Mouse (Mus musculus) frontal cortex, postnatal 36 days (tissue): ENCODE data around the gene Shc3.
A peak's percentile ranks its signal among the peaks of the same experiment; 100 is the strongest.

Experiments
- DNase-seq, 2 experiments: peaks; one replicate each; pipeline ENCODE4 v3.0.0; 2022; ENCODE audit warnings: low spot score in 2 of 2

Gene Shc3

DNA sequence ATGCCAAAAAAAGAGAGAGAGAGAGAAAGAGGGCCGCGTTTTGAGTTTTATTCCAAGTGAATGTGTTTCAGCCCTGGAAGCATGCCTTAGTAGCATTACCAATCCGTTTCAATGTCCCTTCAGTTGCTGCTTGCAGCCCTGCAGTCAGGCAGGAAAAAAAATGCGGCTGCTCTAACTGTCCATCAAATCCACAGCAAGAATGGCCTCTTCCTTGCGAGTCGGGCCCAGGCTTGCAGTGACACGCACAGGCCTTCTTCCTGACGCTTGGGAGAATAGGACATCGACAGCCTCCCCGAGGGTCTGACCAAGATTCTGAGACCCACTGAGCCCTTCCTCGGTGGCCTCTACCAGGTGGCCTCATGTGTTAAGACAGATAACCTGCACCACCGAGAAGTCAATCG lies 718 bp downstream of the Shc3 start:
- DNase-seq, result no peak

DNA sequence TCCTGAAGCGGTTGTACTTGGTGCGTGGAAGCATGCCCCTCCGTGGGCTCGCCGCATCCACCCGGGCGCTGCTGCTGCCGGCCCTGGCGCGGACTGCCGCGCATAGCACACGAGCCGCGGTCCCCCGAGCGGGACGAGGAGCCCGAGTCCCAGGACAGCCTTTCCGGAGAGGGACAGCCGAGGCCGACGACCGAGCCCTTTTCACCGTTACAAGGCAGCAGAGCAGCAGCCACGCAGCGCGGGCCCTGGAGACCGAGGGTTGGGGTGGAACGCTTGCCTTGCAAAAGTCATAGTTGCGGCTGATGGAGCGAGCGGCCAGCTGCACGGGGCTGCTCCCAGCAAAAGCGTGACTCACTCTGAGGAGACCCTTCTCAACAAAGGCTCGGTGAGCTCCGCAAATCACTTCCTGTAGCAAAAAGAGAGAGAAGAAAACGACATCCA lies 1.8 kb downstream of the Shc3 start:
- DNase-seq, result peak; percentile 39 to 48

- peak in 1 of 2 experiments; percentile 35 for DNase-seq
These were observed 2.2 kb downstream of the Shc3 start for GRCm38 (mm10) chr13:51567078-51567395.

DNA sequence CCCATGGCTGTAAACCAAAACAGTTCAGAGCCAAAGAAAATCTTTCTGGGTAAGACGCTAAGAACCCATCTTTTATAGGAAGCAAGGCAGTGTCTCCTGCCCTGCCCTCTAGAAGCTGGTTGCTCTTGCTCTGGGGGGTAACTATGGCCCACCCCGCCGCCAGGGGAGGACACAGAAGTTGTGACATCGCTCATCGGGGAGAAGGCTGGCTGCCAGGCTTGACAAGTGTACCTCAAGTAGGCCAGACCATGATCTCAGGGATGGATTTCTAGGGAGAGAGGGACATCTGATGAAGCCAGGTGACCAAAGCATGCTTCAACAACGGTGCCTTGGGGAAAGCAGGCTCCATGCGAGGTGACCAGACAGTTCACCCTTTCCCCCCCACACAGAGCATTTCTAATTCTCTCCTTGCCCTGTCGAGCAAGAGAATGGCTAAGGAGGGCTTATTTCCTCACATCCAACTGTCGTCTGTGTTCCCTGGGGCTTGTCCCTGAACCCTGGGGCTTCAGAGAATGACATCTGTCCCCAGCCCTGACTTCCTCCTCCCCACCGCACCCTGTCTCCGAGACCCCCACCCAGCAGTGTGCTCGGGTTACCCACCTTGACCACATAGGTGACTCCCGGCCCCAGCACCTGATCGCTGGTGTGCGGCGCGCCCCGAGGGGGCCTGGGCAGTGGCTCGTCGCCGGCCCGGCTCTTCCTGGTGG lies 2.7 kb downstream of the Shc3 start:
- DNase-seq, result peak in 1 of 2 experiments; percentile 18

GRCm38 (mm10) chr13:51564741-51565140 lies 4.5 kb downstream of the Shc3 start:
- no peak for DNase-seq

GRCm38 (mm10) chr13:51553343-51553742 lies 15.9 kb downstream of the Shc3 start:
- DNase-seq, result no peak

GRCm38 (mm10) chr13:51552233-51552632 lies 17.0 kb downstream of the Shc3 start:
- DNase-seq, result no peak

DNA sequence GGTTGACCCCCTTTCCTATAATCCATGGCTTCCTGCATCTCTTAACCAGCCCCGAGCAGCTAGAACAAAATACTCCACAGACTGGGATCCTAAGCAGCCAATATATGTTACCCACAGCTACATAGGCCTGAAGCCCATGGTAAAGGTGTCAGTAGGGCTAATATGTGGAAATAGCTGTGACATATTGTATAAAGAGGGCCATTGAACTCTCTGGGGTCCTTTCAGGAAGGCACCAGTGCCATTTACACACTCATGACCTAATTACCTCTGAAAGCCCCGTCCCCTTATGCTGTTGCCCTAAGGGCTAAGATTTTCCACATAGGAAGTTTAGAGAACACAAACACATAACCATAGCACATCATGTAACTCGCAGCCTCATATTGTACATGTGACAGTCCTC lies 17.4 kb downstream of the Shc3 start:
- no peak for DNase-seq

DNA sequence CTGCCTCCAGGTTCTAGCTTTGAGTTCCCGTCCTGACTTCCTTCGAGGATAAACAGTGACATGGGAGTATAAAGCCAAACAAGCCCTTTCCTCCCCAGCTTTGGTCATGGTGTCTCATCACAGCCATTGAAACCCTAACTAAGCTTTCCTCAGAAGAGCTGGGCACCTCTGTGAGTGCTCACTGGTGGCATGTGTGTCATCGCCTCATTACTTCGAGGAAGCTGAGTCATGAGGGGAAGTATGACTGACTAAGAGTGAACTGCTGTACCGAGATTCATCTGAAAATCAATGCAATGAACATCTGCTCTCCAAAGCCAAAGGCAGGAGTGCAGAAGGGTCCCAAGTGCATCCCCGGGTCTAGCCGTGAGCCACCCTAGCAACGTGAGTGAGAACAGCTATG lies 29.4 kb downstream of the Shc3 start:
- no peak for DNase-seq

GRCm38 (mm10) chr13:51535326-51535725 lies 33.9 kb downstream of the Shc3 start:
- no peak for DNase-seq

DNA sequence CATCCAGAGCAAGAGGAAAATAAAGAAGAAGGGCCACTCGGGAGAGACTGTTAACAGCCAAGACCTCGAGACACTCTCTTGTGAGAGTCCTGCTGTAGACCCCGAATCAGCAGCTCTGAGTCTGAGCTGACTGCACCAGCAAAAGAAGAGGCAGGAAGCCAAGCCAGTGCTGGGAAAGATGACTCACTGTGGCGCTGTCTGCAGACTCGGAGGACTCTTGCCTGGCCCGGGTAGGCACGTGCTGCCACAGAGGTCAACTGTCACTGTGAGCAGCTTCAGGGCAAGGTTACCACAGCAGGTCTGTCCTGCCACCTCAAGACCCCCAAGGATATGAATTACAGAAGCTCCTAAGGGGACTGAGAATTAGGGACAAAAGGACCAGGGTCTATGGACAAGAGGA lies 42.7 kb downstream of the Shc3 start:
- DNase-seq, result peak; percentile 54 to 75

- no peak for DNase-seq
These were observed 44.9 kb downstream of the Shc3 start for GRCm38 (mm10) chr13:51524316-51524715.

GRCm38 (mm10) chr13:51523311-51523710 lies 45.9 kb downstream of the Shc3 start:
- no peak for DNase-seq

- DNase-seq, result no peak
These were observed 50.3 kb downstream of the Shc3 start for GRCm38 (mm10) chr13:51518880-51519279.

- DNase-seq, result no peak
These were observed 51.3 kb downstream of the Shc3 start for GRCm38 (mm10) chr13:51517943-51518342.

GRCm38 (mm10) chr13:51508836-51509235 lies 60.4 kb downstream of the Shc3 start:
- DNase-seq, result no peak

DNA sequence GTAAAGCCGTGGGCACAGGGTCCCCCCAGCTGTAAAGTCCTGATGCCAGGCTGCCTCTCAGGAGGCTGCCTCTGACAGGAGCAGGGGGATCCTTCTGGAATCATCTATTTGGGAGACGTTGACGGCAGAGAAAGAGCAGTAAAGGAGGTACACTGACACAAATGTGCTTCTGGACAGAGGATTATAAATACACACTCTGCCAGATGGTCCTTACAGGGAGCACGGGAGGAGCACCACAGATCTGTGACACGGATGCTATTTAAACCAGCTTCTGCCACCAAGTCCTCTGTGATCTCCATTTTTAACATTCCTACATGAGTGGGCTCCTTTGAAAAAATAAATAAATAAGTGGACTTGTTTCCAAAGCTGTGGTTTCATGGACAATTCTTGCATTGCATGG lies 63.5 kb downstream of the Shc3 start:
- DNase-seq, result no peak

DNA sequence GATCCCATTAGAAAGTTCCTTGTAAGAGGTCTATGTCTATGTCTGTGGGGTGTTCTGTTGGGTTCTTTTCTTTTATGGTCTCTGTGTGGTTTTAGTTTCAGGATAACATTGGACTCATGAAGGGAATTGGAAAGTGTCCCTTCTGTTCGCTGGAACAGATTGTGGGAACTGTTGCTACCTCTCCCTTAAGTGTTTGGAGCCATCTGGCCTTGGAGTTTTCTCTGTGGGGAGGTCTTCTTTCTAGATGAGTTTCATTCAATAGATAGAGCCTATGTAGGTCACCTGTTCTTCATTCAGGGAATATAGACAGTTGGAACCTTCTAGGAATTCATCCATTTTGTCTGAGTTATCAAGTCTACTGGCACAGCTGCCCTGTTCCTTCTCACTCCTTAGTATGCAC lies 69.5 kb downstream of the Shc3 start:
- peak in 1 of 2 experiments; percentile 31 for DNase-seq

GRCm38 (mm10) chr13:51493676-51494075 lies 75.5 kb downstream of the Shc3 start:
- no peak for DNase-seq

GRCm38 (mm10) chr13:51491649-51492435 lies 77.4 kb downstream of the Shc3 start:
- no peak for DNase-seq

DNA sequence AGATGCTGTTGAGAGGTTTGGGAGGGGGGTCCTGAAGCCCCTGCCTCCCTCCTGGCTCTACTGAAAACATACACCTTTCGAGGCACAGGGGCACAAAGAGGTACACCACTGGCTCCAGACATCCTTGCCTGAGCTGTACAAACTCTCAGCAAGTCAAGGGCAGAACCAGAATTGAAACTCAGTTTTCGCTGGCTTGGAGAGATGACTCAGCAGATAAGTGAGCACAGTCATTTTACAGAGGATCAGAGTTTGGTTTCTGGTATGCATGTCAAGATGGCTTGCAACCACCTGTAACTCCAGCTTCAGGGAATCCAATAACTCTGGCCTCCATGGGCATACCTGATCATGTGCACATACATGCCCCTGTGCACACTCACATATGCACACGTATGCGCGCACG lies 79.0 kb downstream of the Shc3 start:
- DNase-seq, result no peak

DNA sequence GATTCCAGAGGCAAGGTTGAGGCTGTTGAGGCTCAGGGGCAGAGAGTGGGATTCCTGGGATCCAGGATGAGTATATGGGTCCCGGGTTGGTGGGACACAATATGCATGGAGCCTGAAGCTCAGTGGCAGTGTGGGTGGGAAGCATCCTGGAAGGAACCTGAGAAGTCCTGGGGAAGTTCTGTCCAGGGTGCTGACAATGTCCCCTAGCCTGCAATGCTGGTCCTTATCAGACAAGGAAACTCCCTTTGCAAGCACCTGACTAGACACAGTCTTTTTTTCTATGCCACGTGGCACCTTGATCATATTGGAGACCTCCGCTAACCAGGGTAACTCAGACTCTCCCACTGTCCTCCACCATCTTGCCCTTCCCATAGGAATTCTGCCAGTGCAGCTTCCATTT lies 80.3 kb downstream of the Shc3 start:
- no peak for DNase-seq

DNA sequence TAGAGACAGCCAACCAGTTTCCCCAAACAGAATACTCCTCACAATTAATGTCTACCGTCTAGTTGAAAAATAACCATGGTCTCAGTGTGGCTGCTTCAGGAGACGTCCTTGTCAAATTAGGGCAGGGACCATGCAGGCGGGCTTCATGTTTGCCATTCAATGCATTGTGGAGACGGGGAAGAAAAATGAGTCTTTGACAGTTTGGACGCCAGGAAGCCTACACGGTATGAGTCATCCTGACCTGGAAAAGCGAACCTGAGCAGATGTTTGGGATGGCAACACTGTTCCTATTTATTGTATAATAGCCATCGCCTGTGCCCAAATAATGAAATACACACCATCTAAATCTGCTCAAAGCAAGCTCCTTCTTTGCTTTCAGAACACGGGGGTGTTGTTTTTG lies 83.9 kb downstream of the Shc3 start:
- DNase-seq, result no peak
